Mouse (Mus musculus) lung, adult 2 months (tissue): ENCODE measurements around the gene Sgpl1.

Source experiments
- CTCF ChIP-seq: fragments of 200-500 bp; IDR thresholded peaks from 2 replicates; pipeline ENCODE4 v1.5.1; 2011; ENCODE audit warnings: mild to moderate bottlenecking, low read length, control low read depth; ENCODE audit not compliant: insufficient read depth
- POLR2A ChIP-seq: fragments of 200-500 bp; IDR thresholded peaks from 2 replicates; pipeline ENCODE4 v1.6.1; 2011; ENCODE audit warnings: low read depth, mild to moderate bottlenecking, control low read depth, low read length, borderline replicate concordance; ENCODE audit errors: extremely low read depth

DNA sequence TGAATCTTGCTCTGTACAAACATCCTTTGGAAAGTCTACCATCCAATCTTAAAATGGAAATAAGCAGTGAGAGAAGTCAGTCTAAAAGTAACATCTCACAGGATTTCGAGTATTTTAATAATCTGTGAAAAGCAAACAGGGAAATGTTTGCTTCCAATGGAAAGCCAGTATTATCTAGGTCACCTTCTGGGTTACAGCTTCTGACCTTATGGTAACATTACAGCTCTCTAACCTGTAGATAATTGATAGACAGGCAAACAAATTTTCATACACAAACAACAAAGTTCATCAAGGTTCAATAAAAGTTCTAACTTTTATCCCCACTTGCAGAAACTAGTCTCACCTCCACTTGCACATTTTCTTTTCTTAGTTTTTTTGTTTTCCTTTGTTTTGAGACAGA is 9.9 kb downstream of the Sgpl1 start:
- no peak for TF ChIP-seq POLR2A
- TF ChIP-seq CTCF = no peak
